Mouse (Mus musculus) retina, embryonic 14.5 days (tissue): ENCODE measurements at regions not wholly inside any gene's neighbourhood (a gene's known extent, or its start where the extent isn't known, plus 50 kb on each side); places are given as distances from the start of the nearest gene placed in this dataset.

Experiments used
- DNase-seq: peaks from one replicate; pipeline ENCODE4 v3.0.0-alpha.2; 2015; ENCODE audit warnings: low spot score

DNA sequence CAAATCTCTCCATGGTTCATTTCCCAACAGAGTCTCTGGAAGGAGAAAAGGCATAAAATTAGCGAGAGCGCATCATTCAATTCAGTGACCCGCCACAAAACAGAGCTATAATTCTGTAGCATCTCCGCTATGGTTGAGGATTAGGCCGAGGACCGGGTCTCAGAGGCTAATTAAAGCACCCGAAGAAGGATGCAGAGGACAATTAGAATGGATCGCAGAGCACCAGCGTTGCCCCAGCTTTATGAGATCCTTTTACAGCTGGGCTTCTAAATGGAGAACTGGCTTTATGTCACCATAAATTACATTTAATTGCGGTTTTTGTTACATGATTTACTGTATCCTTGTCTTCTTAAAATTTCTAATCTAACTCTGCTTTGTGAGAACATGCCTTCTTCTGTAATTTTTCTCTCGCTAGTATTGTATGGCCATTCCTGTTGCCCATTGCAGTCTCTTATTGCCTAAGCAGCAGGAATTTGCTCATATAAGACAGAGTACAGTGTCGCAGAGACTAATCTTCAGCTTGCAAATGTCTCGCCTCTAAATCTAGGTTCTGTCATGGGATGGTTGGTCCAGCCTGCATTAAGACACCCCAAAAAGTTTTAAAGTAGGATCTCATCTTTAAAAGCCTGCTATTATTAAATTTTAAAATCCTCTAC, 793.5 kb downstream of the Rps29 start:
- DNase-seq: peak; percentile 33

- DNase-seq: no peak
Observed at GRCm38 (mm10) chr12:68363196-68363595, 795.8 kb downstream of the Rps29 start.

- no peak for DNase-seq
Observed at GRCm38 (mm10) chr12:68346517-68347099, 812.4 kb downstream of the Rps29 start.

GRCm38 (mm10) chr12:68333796-68334195, 825.2 kb downstream of the Rps29 start:
- peak; percentile 79 for DNase-seq

- DNase-seq: peak; percentile 55
Observed at GRCm38 (mm10) chr12:68333366-68333765, 825.6 kb downstream of the Rps29 start.

DNA sequence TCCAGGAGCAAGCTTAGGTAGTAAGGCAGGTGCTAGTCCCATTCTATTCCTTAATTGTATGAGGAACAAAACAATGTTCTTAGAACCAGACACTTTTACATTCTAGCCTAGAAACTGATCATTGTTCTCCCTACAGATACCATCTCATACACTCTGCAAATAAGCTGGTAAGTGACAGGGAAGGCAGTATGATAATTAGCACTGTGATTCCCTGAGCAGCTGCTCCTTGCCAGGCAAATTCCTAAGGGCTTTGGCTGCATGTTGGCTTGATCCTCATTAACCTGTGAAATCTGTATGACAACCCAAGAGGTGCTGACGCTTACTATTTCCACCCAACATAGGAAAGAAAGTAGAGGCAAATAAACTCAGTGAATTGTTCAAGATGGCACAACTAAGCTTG, 826.5 kb downstream of the Rps29 start:
- peak; percentile 43 for DNase-seq
